Mouse (Mus musculus): ENCODE results near the gene Dbp. TPM values are rescaled to one million over a fixed set of nuclear protein-coding genes. Genes with fewer than 3 reads are reported as not detected.

The Dbp gene
- polyA plus RNA-seq, 1 experiment from 2014 or later = 5.3 TPM

DNA sequence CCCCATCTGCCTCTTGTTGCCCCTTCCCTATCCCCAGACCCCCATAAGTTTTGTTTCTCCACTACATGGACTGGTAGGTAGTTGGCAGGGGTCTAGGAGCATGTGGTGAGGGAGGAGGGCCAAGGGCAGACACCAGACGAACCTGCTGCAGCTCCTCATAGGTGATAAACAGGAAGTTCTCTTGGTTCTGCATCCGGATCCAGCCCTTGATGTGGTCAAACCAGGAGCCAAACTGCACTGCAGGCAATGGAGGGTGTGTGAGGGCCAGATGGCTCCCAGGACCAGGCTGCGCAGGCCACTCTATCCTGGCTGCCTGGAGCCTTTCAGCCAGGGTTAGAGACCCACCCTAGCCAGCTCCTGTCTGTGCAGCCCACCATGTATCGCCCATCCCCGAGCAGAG is 28.6 kb downstream of the Dbp start:
- Histone ChIP-seq H3K4me2 (no peak overlapping the region), H3K9me3 (replicated peaks) (no peaks in the 10 kb centered on the region), H3K4me1 (replicated peaks) (peaks cover 13% of the 10 kb centered on the region), H3K27me3 (replicated peaks) (0 out of 2 replicates have a peak, but pooled peaks cover 6% of the 10 kb centered on the region), H3K4me3 (no peak overlapping the region), H3K27ac (ENCODE audit: poor library complexity, severe bottlenecking) (no peak overlapping the region), H3K36me3 (peaks cover 3% of the 10 kb centered on the region; the same call in 1 of the 2 replicates), H3K9ac (no peak overlapping the region)
- ATAC-seq (ENCODE audit: insufficient number of reproducible peaks, low FRiP score) = no peak
- WGBS = 74% methylated on average over 5 of the region's 5 CpGs

DNA sequence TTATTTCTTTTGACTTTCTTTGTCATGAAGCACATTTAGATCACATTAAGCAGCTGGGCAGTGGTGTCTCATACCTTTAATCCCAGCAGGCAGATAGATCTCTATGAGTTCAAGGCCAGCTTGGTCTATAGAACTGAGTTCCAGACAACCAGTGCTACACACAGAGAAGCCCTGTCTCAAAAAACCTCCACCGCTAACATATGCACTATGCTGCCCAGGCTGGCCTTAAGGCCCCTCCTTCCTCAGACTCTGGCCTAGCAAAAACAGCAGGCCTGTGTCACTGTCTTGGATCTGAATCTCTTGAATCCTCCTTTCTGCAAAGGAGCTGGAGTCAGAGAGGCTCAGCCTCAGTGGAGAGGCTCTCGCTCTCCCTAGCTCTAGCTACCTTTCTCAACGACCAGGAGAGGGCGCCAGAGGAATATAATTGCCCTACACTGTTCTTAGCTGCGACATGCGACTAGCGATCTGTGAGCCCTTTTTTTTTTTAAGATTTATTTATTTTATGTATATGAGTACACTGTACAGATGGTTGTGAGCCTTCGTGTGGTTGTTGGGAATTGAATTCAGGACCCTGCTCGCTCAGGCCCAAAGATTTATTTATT is 34.4 kb downstream of the Dbp start:
- H3K9me3 ChIP-seq (replicated peaks) = no peaks in the 10 kb centered on the region
- 7% methylated on average over 9 of the region's 9 CpGs for WGBS
- peak; percentile 54; the same call in 1 of the 2 replicates for ATAC-seq (ENCODE audit: insufficient number of reproducible peaks, low FRiP score)
- no peaks in the 10 kb centered on the region for H3K36me3 ChIP-seq
- H3K27me3 ChIP-seq (replicated peaks) = peaks cover 7% of the 10 kb centered on the region
- H3K9ac ChIP-seq = no peak overlapping the region
- H3K4me3 ChIP-seq = no peak overlapping the region
- 0 out of 2 replicates have a peak, but pooled peaks cover 5% of the 10 kb centered on the region for H3K4me1 ChIP-seq (replicated peaks)
- no peak overlapping the region for H3K4me2 ChIP-seq
- H3K27ac ChIP-seq (ENCODE audit: poor library complexity, severe bottlenecking) = no peak overlapping the region

- Histone ChIP-seq H3K9me3 (replicated peaks) (no peaks in the 10 kb centered on the region), H3K4me1 (replicated peaks) (0 out of 2 replicates have a peak, but pooled peaks cover 5% of the 10 kb centered on the region), H3K4me3 (no peak overlapping the region), H3K4me2 (no peak overlapping the region), H3K27me3 (replicated peaks) (peaks cover 7% of the 10 kb centered on the region), H3K9ac (no peak overlapping the region), H3K27ac (ENCODE audit: poor library complexity, severe bottlenecking) (no peak overlapping the region), H3K36me3 (no peaks in the 10 kb centered on the region)
- no peak for ATAC-seq (ENCODE audit: insufficient number of reproducible peaks, low FRiP score)
- 67% methylated on average over 10 of the region's 10 CpGs for WGBS
Observed at GRCm38 (mm10) chr7:45739820-45740219, 34.9 kb downstream of the Dbp start.

GRCm38 (mm10) chr7:45741308-45741707 is 36.4 kb downstream of the Dbp start:
- peak overlapping the region; percentile 42; the same call in 1 of the 2 replicates for H3K9ac ChIP-seq
- no peaks in the 10 kb centered on the region for H3K9me3 ChIP-seq (replicated peaks)
- no peak for ATAC-seq (ENCODE audit: insufficient number of reproducible peaks, low FRiP score)
- H3K4me1 ChIP-seq (replicated peaks) = 0 out of 2 replicates have a peak, but pooled peaks cover 5% of the 10 kb centered on the region
- 68% methylated on average over 12 of the region's 12 CpGs for WGBS
- no peak overlapping the region for H3K4me2 ChIP-seq
- peaks cover 7% of the 10 kb centered on the region for H3K27me3 ChIP-seq (replicated peaks)
- H3K36me3 ChIP-seq = no peaks in the 10 kb centered on the region
- H3K4me3 ChIP-seq = no peak overlapping the region
- no peak overlapping the region for H3K27ac ChIP-seq (ENCODE audit: poor library complexity, severe bottlenecking)

GRCm38 (mm10) chr7:45741777-45742176 is 36.9 kb downstream of the Dbp start:
- 0 out of 2 replicates have a peak, but pooled peaks have one; percentile 16 for ATAC-seq (ENCODE audit: insufficient number of reproducible peaks, low FRiP score)
- peaks cover 7% of the 10 kb centered on the region for H3K27me3 ChIP-seq (replicated peaks)

GRCm38 (mm10) chr7:45742338-45742737 is 37.5 kb downstream of the Dbp start:
- H3K27me3 ChIP-seq (replicated peaks) = peaks cover 7% of the 10 kb centered on the region
- no peaks in the 10 kb centered on the region for H3K36me3 ChIP-seq
- H3K4me3 ChIP-seq = peak overlapping the region; percentile 30
- H3K9ac ChIP-seq = peak overlapping the region; percentile 42; the same call in 1 of the 2 replicates
- peak overlapping the region; percentile 60 for H3K4me2 ChIP-seq
- no peak overlapping the region for H3K27ac ChIP-seq (ENCODE audit: poor library complexity, severe bottlenecking)
- 0 out of 2 replicates have a peak, but pooled peaks cover 5% of the 10 kb centered on the region for H3K4me1 ChIP-seq (replicated peaks)
- no peak for ATAC-seq (ENCODE audit: insufficient number of reproducible peaks, low FRiP score)
- WGBS = 35% methylated on average over 19 of the region's 19 CpGs
- peaks cover 3% of the 10 kb centered on the region for H3K9me3 ChIP-seq (replicated peaks)

More at GRCm38 (mm10) chr7:45741777-45742176, 36.9 kb downstream of the Dbp start:
- peak overlapping the region; percentile 30 for H3K4me3 ChIP-seq
- H3K9ac ChIP-seq = peak overlapping the region; percentile 42; the same call in 1 of the 2 replicates
- peaks cover 3% of the 10 kb centered on the region for H3K9me3 ChIP-seq (replicated peaks)
- H3K27ac ChIP-seq (ENCODE audit: poor library complexity, severe bottlenecking) = no peak overlapping the region
- H3K4me2 ChIP-seq = peak overlapping the region; percentile 60
- 0 out of 2 replicates have a peak, but pooled peaks cover 5% of the 10 kb centered on the region for H3K4me1 ChIP-seq (replicated peaks)
- no peaks in the 10 kb centered on the region for H3K36me3 ChIP-seq
- 40% methylated on average over 11 of the region's 11 CpGs for WGBS

DNA sequence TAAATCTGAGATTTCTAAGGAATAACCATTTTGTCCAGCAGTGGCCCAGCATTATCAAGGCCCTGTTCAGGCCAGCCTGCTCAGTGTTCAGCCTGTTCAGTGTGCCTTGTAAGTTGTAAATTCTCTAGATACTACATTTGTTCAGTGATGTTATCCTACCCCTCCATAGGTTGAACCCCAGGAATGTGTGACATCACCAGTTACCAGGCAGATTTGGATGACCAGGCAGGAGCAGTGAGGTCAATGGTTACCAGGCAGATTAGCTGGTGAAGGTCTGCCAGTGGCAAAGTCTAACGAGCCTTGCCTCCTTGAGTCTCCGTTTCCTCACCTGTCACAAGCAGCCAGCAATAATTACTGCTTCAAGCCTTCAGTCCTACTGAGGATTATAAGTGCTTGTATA is 39.5 kb downstream of the Dbp start:
- Histone ChIP-seq H3K36me3 (no peaks in the 10 kb centered on the region), H3K27ac (ENCODE audit: poor library complexity, severe bottlenecking) (no peak overlapping the region), H3K9ac (no peak overlapping the region), H3K9me3 (replicated peaks) (peaks cover 3% of the 10 kb centered on the region), H3K27me3 (replicated peaks) (peaks cover 7% of the 10 kb centered on the region), H3K4me2 (no peak overlapping the region), H3K4me1 (replicated peaks) (peaks cover 17% of the 10 kb centered on the region), H3K4me3 (no peak overlapping the region)
- ATAC-seq (ENCODE audit: insufficient number of reproducible peaks, low FRiP score) = no peak
- WGBS = 23% methylated on average over 2 of the region's 2 CpGs

- Histone ChIP-seq H3K4me1 (replicated peaks) (peaks cover 21% of the 10 kb centered on the region), H3K4me2 (no peak overlapping the region), H3K9me3 (replicated peaks) (peaks cover 3% of the 10 kb centered on the region), H3K9ac (no peak overlapping the region), H3K4me3 (no peak overlapping the region), H3K27me3 (replicated peaks) (peaks cover 7% of the 10 kb centered on the region), H3K36me3 (no peaks in the 10 kb centered on the region), H3K27ac (ENCODE audit: poor library complexity, severe bottlenecking) (no peak overlapping the region)
- no peak for ATAC-seq (ENCODE audit: insufficient number of reproducible peaks, low FRiP score)
- 54% methylated on average over 6 of the region's 6 CpGs for WGBS
Observed at GRCm38 (mm10) chr7:45746518-45746917, 41.6 kb downstream of the Dbp start.

DNA sequence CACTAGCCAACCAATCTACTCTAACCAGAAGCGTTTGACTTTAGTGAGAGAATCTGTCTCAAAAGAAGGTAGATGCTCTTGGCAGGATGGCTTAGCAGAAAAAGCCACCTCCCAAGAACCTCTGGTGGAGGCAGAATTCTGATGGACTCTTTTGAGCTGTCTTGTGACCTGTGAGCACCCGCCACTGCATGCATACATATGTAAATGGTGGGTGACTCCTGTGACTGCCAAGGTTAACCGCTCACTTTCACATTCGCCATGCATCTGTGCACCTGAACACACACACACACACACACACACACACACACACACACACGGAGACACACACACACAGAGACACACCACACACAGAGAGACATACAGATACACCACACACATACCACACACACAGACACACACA is 42.6 kb downstream of the Dbp start:
- no peak for ATAC-seq (ENCODE audit: insufficient number of reproducible peaks, low FRiP score)
- H3K4me3 ChIP-seq = no peak overlapping the region
- peaks cover under 1% of the 10 kb centered on the region for H3K27me3 ChIP-seq (replicated peaks)
- no peak overlapping the region for H3K9ac ChIP-seq
- H3K4me1 ChIP-seq (replicated peaks) = peaks cover 17% of the 10 kb centered on the region
- no peak overlapping the region for H3K27ac ChIP-seq (ENCODE audit: poor library complexity, severe bottlenecking)
- H3K36me3 ChIP-seq = no peaks in the 10 kb centered on the region
- 82% methylated on average over 5 of the region's 5 CpGs for WGBS
- no peak overlapping the region for H3K4me2 ChIP-seq
- peaks cover 3% of the 10 kb centered on the region for H3K9me3 ChIP-seq (replicated peaks)

DNA sequence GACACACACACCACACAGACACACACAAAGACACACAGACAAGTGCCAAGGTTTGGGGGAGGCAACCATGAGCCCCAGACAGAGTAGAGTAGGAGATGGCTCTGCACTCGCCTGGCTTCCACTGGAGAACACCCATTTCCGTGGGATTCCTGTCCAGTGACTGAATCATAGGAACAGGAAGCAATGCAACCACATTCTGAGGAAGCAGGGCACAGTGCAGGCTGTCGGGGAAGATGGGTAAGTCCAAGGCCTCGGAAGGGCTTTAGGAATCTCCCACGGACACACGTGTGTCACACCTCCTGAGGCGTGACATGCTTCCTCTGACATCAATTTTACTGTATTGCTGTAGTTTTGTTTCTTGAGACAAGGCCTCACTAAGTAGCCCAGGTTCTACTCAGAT is 43.2 kb downstream of the Dbp start:
- Histone ChIP-seq H3K9ac (no peak overlapping the region), H3K27me3 (replicated peaks) (no peaks in the 10 kb centered on the region; the same call in 1 of the 2 replicates), H3K4me3 (no peak overlapping the region), H3K4me2 (no peak overlapping the region), H3K36me3 (no peaks in the 10 kb centered on the region), H3K27ac (ENCODE audit: poor library complexity, severe bottlenecking) (no peak overlapping the region), H3K4me1 (replicated peaks) (peaks cover 17% of the 10 kb centered on the region), H3K9me3 (replicated peaks) (peaks cover 3% of the 10 kb centered on the region)
- no peak for ATAC-seq (ENCODE audit: insufficient number of reproducible peaks, low FRiP score)
- WGBS = 65% methylated on average over 7 of the region's 7 CpGs

DNA sequence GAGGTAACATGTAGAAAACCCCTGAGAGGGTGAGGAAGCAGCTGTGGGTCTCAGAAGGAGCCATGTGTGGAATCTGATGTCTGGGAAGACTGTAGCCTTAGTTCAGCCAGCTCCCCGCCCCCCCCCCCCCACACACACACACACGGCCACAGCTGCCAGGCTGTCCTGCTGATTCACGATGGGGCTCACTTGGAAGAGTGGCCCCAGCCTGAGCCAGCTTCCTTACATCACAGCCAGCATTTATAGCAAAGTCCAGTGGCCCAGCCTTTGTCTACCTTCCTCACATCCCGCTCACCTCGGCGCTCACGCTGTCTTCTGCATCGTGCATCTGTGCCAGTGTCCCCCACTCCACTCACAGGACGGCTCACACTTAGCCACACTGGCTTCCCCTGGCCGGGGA is 44.5 kb downstream of the Dbp start:
- Histone ChIP-seq H3K27me3 (replicated peaks) (peaks cover 3% of the 10 kb centered on the region; the same call in 1 of the 2 replicates), H3K36me3 (no peaks in the 10 kb centered on the region), H3K4me1 (replicated peaks) (peaks cover 17% of the 10 kb centered on the region), H3K9ac (no peak overlapping the region), H3K9me3 (replicated peaks) (peaks cover 3% of the 10 kb centered on the region), H3K27ac (ENCODE audit: poor library complexity, severe bottlenecking) (no peak overlapping the region), H3K4me3 (no peak overlapping the region), H3K4me2 (no peak overlapping the region)
- 38% methylated on average over 10 of the region's 10 CpGs for WGBS
- ATAC-seq (ENCODE audit: insufficient number of reproducible peaks, low FRiP score) = no peak
